Mouse (Mus musculus) brain, embryonic 14.5 days (tissue): Measurements from ENCODE around the gene Rnf6.
"Not testable (repeated sequence)": the region's sequence is repeated elsewhere in the genome, so short reads cannot be mapped to it uniquely, and the experiment has no call there.

Experiments
- CTCF ChIP-seq: fragments of 200-500 bp; IDR thresholded peaks from 2 replicates; pipeline ENCODE4 v1.5.1; 2012; ENCODE audit warnings: inconsistent platforms, mild to moderate bottlenecking, moderate library complexity, borderline replicate concordance; ENCODE audit not compliant: insufficient read depth, insufficient read length; ENCODE audit errors: extremely low read depth
- POLR2A ChIP-seq: fragments of 200-500 bp; IDR thresholded peaks from 2 replicates; pipeline ENCODE4 v1.6.1; 2012; ENCODE audit warnings: mild to moderate bottlenecking, inconsistent platforms, borderline replicate concordance; ENCODE audit not compliant: poor library complexity, insufficient read depth, insufficient read length, severe bottlenecking; ENCODE audit errors: extremely low read depth

DNA sequence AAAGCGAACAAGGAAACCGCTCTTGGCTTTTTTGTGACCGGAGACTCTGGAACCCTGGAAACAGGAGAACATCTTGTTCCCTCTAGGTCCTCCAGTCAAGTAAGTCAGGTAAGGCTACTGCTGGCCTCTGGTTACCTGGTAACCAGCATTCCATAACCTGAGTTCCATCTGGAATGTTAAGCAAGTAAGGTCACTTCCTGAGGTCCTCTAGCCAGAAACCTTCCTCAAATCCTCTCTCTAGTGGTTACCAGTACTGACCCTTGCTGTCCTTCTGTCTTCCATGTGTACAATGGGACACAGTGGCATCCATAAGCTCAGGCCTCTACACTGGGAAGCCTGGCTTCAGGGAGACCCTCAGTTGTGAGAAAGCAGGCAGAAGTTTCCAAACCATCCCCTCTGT is 60.9 kb downstream of the Rnf6 start, which contains the start of gene Gm5565:
- TF ChIP-seq CTCF, POLR2A: not testable (repeated sequence)
